Mouse (Mus musculus): Measurements from ENCODE around the gene Actl6a.
"Not testable (repeated sequence)": the region's sequence is repeated elsewhere in the genome, so short reads cannot be mapped to it uniquely, and the experiment has no call there.

The Actl6a gene

DNA sequence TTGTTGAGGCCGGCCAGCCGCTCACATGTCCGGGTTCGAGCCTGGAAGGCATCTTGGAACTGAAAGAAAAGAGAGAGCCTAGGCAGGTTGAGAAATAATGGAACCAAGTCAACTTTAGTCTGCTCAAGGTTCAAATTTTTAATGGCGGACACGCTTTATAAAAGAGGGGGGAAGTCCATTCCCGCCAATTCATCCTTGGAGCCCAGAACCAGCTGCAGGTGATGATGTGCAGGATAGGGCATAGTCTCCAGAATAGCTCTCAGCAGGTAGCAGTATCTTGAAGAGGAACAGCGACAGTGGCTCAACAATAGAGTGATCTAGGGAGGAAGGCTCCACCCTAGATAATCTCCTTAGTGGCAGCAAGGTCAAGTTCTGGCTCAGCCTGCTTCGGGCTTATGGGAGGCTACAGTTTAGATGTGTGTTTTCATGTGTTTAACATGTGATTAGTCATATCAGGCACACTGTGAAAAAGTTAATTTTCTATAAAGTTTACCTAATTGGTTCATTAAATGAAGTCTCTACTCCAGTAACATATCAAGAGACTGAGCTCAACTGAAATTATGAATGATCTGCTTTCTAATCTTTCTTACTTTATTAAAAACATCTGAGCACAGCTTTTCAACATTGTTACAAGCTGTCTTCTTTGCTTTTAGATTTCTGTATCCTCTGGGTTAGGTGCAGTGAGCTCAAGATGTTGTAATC is at the start of gene Actl6a:
Gene Actl6a (plus strand): TSS at position 652 of the 702 bp plus-strand sequence.
- not testable (repeated sequence) for DNase-seq

- DNase-seq, result no peak
Measured at GRCm38 (mm10) chr3:32656398-32656994, 49.6 kb upstream of the Actl6a start.

DNA sequence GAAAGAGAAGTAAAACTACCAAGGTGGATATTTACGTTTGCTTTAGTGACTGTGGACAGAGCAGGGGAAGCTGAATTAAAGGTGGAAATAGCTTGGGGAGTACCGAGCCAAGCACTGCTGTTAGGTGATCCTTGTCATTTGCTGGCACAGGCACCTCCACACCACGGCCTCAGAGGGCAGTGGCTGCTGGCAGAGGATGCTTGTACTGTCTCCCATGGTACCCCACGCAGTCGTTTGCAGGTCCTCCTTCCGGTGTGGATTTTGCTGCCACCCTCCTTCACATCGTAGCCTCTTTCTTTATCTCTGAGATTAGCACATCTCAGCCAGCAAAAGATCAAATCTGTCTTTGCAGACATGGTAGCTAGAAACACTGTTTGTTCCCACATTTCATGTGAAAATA is 47.7 kb upstream of the Actl6a start:
- DNase-seq, result no peak

- DNase-seq, result no peak
Measured at GRCm38 (mm10) chr3:32658821-32659220, 47.3 kb upstream of the Actl6a start.

- no peak for DNase-seq
Measured at GRCm38 (mm10) chr3:32659506-32659905, 46.6 kb upstream of the Actl6a start.

GRCm38 (mm10) chr3:32660276-32660675 is 45.8 kb upstream of the Actl6a start:
- DNase-seq, result no peak

DNA sequence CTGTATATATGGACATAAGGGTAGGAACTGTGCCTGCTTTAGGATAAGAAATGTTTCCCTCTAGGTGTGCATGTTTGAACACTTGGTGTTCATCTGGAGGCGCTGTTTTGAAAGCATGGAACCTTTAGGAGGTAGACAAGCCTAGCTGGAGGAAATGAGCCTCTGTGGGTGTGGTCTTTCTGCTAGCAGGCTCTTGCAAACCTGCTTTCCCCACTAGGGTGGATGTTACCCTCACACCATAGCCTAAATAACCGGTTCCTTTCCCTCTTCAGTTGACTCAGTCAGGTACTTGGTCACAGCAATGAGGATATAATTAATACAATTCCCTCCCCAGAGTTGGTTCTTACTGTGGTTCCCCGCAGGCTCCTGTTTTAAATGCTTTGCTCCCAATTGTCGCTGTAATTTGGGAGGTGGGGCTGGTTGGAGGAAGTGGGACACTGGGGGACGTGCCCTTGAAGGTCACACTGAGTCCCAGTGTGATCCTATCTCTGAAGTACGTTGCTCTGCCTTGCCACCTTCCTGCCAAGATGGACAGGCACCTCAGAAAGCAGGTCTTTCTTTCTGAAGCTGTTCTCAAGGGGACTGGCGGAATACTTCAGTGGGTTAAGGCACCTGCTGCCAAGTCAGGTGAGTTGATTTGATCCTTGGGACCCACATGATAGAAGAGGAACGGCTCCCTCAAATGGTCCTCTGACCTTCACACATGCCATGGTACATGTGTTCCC is 45.1 kb upstream of the Actl6a start:
- DNase-seq, result peak in 1 of 2 experiments; percentile 29

- no peak for DNase-seq
Measured at GRCm38 (mm10) chr3:32661556-32661930, 44.6 kb upstream of the Actl6a start.

DNA sequence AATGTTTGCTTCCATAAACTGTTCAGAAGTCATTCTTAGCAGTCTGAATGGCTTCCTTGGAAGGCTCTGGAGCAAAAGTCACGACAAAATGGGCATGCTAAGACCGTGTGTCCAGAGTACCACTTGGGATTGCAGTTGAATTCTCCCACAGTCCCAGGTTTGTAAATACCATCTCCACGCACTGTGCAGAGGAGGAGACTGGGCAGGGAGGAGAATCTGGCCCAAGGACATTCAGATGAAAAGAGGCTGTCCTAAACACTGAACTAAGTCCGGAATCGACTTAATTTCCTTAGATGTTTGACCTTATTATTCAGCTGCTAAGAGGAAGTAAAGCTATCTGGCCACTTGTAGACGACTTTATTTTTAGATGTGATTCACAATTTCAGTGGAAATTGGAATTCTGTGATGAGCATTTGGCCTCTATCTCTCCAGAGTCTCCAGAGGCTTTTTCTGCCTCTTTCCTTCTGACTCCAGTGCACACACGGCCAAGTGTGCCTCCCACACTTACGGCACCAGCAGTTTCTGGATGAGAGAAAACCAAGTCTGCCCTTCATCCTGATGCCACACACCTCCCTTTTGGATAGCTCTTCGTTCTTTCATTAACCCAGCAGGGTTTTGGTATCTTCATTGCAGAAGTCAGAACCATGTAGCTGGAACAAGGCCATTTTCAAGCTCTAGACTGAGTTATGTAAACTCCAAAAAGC is 37.7 kb upstream of the Actl6a start:
- DNase-seq, result no peak

DNA sequence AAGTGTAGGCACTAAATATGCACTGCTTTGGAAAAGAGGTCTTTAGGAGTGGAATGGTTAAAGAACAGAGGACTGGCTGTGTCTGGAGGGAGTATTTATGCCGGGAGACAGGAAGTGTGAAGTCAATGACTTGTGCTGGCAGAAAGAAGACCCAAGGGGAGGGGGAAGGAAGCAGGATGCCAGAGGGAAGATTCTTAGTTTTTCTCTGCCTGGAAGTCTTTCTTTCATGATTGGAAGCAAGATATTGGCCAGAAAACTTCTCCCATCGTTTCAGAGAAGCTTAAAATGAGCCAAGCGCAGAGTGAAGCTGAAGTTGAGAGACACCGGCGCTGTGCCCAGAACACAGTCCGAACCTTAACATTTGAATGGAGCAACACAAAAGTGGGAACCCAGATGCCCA is 36.9 kb upstream of the Actl6a start:
- peak in 1 of 2 experiments; percentile 29 for DNase-seq

DNA sequence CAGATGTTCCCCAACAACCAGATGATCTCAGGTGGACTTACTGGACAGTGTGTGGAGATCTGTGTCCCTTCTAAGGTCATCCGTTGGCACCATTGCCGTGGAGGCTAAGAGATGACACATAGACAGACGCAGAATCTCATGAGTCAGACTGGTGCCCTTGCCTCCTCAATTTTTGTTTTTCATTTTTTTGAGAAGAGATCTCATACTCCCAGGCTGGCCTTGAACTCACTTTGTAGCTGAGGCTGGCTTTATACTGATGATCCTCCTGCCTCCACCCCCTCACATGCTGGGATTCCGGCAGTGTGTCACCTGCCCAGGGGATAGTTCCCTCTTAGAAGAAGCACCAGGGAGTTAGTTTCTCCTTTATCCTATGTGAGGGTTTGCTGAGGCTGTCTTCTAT is 35.9 kb upstream of the Actl6a start:
- no peak for DNase-seq

DNA sequence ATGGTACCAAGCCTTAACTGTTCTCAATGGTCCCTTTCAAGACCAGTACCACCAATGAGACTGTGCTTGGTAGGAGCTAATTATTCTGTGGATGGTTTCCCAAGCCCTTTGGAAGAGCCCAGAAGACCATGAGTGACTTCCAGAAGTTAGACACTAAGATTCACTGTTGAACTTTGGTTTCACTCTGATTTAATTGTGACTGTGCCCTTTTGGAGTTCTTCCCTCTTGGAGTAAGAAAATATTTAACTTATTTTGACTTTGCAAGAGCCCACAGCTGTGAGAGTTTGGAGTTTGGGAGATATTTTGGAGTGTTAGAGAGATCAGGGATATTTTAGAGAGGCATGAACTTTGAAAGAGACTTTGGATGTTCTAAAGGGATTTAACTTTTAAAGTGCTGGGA is 32.9 kb upstream of the Actl6a start:
- DNase-seq, result no peak

DNA sequence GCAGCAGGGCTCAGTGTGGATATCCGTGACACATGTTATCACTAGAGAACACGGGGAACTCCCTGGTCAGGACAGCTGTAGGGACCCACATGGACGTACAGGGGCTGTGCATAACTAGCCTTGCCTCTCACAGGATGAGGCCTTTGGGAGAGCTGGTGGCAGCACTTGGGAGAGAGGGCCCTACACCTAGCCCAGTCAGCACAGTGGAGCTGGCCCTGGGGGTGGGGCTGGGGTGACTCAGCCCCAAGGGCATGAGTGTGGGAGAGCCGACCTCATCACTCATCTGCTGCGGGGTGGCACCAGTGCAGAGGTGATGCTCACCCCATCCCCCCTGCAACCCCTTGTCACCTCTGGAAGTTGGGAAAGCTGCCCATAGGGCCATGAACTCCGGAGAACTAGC is 29.7 kb upstream of the Actl6a start:
- DNase-seq, result no peak

DNA sequence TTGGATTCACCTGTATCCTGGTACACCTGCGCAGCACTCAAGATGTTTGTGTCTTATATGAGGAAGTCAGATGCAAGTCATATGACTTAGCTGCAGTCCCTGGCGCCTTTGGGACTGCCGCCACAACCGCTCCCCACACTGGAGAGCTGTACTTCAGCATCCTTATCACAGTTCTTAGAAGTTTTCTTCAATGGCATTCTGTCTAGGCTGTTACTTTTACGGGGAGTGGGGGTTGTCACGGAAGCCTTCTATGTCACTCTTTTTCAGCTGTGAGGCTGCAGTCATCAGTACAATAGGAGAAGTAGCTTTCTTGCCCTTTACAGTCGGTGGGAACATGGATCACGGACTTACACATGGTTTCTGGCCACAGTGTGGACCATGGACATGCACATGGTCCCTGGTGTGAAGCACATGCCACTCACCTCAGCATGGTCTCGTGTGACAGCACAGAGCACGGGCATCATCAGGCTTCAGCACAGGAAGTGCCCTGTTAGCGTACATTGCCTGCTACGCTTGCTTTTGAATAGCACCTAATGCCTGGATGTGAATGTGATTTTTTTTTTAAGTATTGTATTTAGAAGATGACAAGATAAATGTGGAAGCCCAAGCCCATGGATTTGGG is 23.1 kb upstream of the Actl6a start:
- no peak for DNase-seq

DNA sequence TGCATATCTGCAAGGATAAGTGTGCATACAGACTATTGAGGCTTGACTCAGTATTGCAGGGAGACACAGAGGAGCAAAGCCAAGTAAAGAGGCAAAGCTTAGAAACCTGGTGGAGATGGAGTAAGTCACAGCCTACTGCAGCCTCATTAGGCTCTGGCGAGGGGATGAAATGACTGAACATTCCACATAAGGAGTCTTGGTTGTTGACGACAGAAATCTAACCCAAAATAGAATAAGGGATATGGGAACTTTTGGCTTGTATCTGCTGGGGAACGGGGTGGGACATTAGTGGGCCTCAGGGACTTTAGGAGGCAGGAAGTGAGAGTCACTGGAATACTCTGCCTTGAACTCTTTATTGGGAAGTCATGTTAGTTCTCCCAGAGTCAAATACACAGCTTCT is 21.5 kb upstream of the Actl6a start:
- DNase-seq, result no peak

- no peak for DNase-seq
Measured at GRCm38 (mm10) chr3:32686537-32686936, 19.6 kb upstream of the Actl6a start.

- no peak for DNase-seq
Measured at GRCm38 (mm10) chr3:32687156-32687555, 18.9 kb upstream of the Actl6a start.

DNA sequence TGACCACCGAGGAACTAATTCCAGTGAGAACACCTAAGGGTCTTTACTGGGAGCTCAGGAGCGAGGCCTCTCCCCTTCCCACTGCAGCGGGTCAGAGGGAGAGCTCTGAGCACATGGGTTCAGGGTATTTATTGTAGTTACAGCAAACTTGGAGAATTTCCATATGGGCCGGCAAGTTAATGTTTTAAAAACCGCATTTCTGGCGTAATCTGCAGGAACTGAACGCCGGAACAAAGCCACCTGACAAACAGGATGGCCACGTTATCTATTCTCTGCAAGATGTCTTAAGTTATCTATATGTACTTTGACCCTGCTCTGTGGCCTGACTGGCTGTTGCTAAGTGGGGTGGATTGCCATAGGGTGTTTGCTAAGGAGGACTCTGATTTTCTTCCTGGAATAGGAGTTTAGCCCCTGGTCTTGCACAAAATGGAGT is 16.5 kb upstream of the Actl6a start:
- no peak for DNase-seq

DNA sequence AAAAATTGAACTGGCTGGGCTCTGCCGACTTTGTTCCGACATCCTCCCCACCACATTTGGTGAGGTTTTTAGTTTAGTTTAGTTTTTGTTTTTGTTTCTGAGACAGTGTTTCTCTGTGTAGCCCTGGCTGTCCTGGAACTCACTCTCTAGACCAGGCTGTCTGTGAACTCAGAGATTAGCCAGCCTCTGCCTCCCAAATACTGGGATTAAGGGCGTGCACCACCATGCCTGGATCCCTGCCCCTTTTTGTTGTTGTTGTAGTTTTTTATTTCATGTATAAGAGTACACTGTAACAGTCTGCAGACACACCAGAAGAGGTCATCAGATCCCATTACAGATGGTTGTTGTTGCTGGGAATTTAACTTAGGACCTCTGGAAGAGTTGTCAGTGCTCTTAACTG is 16.1 kb upstream of the Actl6a start:
- no peak for DNase-seq

DNA sequence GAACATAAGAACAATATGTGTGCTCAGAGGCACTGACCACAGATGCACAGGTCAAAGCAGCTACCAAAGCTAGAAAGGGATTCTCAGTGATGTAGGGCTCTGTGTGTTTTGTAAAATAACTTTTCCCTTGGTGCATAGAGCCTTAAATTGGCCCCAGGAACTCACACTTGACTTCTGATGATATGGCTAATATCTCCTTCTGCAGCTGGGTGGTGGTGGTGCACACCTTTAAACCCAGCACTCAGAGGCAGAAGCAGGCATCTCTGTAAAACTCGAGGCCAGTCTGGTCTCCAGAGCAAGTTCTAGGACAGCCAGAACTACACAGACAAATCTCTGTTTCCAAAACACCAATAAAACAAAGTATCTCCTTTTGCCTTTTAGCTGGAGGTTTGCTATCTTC is 15.2 kb upstream of the Actl6a start:
- no peak for DNase-seq

DNA sequence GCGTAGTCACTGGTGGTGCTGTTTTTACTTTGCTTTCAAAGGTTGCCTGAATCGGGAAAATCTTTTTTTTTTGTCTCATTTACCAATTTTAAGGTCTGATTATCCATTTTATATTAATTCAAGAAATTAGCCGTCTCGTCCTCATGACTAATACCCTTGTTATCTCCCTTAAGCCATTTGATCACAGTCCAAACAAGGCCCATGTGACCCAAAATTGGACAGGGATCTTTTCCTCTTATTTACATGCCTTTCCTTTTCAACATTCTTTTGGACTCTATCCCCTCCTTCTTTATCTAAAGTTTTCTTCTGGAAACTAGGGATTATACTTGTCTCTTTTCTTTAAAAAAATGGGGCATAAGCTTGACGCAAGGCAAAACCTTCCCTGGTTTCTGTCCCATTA is 14.3 kb upstream of the Actl6a start:
- DNase-seq, result no peak

DNA sequence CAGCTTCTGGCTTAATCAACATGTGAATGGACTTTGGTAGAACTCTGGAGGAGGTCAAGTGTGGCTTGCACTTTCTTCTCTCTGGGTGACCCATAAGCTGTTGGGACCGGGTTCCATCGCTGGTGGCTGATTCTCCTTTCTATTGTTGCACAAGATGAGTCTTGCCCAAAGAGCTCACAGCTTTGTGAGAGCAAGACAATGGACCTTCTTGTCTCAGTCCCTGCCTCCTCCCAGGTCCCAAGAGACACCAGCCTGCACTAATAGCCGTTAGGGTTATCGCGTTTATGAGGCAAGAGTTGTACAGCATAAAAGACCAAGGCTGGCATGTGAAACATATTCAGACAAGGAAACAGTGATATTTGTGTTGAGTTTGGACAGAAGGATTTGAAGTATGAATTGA is 11.9 kb upstream of the Actl6a start:
- no peak for DNase-seq
